Mouse (Mus musculus): Measurements from ENCODE around the gene Mark1. TPM values are rescaled to one million over a fixed set of nuclear protein-coding genes. Genes with fewer than 3 reads are reported as not detected.

Gene Mark1
- total and polyA plus RNA-seq, 2 experiments from 2014 or later = 1.2 to 10.5 TPM

DNA sequence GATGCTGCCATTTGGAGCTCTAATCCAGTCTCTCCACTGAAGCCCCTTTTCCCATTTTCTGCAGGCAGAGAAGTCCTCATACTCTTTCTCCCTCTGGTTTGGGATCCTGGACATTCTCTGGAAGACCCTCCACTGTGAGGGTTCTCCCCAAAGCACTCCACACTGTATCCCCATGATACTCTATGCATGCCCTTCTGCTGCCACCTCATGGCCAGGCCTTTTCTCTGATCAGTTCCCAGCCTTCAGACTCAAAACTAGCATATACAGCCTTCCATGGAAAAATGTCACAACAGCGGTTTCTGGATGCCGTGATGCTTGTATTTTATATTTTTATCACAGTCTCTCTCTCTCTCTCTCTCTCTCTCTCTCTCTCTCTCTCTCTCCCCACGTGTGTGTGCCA is 107.4 kb downstream of the Mark1 start:
- Histone ChIP-seq H3K9ac (replicated peaks; ENCODE audit: low read depth, low read length) (no peak overlapping the region), H3K36me3 (replicated peaks; ENCODE audit: control insufficient read depth, insufficient read depth, low read length) (no peaks in the 10 kb centered on the region), H3K4me3 (ENCODE audit: low read depth, low read length) (no peak overlapping the region), H3K27ac (ENCODE audit: low read depth) (no peak overlapping the region), H3K4me1 (ENCODE audit: control insufficient read depth, insufficient read depth) (no peaks in the 10 kb centered on the region), H3K9me3 (replicated peaks; ENCODE audit: control insufficient read depth, low read length) (no peaks in the 10 kb centered on the region), H3K27me3 (ENCODE audit: control insufficient read depth, insufficient read depth, low read length) (no peaks in the 10 kb centered on the region), H3K4me2 (ENCODE audit: low read depth, low read length) (no peak overlapping the region)
- ATAC-seq (ENCODE audit: insufficient read depth, low read depth) (no peak), DNase-seq (ENCODE audit: low spot score) (no peak)
- WGBS = 77% methylated on average over 3 of the region's 3 CpGs
- TF ChIP-seq EP300 (IDR thresholded peaks at IDR 0.05; ENCODE audit: low read depth) = no peak
- peak; percentile 38 for TF ChIP-seq CTCF (IDR thresholded peaks at IDR 0.05; ENCODE audit: low read depth)

DNA sequence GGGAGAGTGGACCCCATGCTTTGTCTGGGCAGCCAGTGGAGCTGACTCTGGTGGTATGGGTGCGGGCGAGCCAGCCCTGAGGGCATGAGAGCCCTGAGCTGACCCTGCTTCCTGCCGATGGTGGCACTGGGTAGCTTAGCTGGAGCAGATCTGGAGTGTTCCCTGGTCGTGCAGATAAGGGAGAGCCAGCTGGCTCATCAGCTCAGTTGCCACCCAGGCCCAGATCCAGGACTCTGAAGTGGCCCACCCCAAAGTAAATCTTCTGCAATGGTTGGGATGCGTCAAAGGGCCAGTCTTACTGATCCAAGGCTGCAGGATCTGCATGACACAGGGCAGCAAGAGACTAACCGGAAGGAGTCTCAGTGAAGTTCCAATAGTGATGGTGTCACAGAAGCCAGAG is 109.9 kb downstream of the Mark1 start:
- DNase-seq (ENCODE audit: low spot score) = no peak
- Histone ChIP-seq H3K4me1 (ENCODE audit: control insufficient read depth, insufficient read depth) (no peaks in the 10 kb centered on the region), H3K27ac (ENCODE audit: low read depth) (no peak overlapping the region), H3K4me2 (ENCODE audit: low read depth, low read length) (no peak overlapping the region), H3K4me3 (ENCODE audit: low read depth, low read length) (no peak overlapping the region), H3K36me3 (replicated peaks; ENCODE audit: control insufficient read depth, insufficient read depth, low read length) (no peaks in the 10 kb centered on the region), H3K9ac (replicated peaks; ENCODE audit: low read depth, low read length) (no peak overlapping the region), H3K9me3 (replicated peaks; ENCODE audit: control insufficient read depth, low read length) (no peaks in the 10 kb centered on the region), H3K27me3 (ENCODE audit: control insufficient read depth, insufficient read depth, low read length) (peaks cover 3% of the 10 kb centered on the region; the same call in 1 of the 2 replicates)
- no peak for TF ChIP-seq EP300 (IDR thresholded peaks at IDR 0.05; ENCODE audit: low read depth)
- no peak for TF ChIP-seq CTCF (IDR thresholded peaks at IDR 0.05; ENCODE audit: low read depth)
- ATAC-seq (ENCODE audit: insufficient read depth, low read depth) = no peak
- WGBS = 70% methylated on average over 6 of the region's 6 CpGs

DNA sequence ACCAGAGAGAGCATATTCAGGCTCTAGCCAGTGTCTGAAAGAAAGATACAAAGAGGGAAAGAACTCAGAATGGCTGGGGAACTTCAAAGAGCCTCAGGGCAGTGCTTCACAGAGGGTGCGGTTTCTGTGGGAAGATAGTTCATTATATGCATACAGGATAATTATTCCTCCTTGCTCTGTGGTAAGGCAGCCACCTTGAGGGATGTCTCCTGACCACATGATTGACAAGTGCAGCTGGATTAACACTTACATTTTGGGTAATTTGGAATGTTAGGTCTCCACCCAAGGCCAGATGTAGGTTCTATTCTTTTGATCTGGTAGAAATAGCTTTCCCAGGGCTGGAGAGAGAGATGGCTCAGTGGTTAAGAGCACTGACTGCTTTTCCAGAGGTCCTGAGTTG is 113.2 kb downstream of the Mark1 start:
- DNase-seq (ENCODE audit: low spot score) (no peak), ATAC-seq (ENCODE audit: insufficient read depth, low read depth) (no peak)
- no peak overlapping the region for H3K4me3 ChIP-seq (ENCODE audit: low read depth, low read length)
- H3K27me3 ChIP-seq (ENCODE audit: control insufficient read depth, insufficient read depth, low read length) = peaks cover 36% of the 10 kb centered on the region
- no peaks in the 10 kb centered on the region for H3K9me3 ChIP-seq (replicated peaks; ENCODE audit: control insufficient read depth, low read length)
- TF ChIP-seq CTCF (IDR thresholded peaks at IDR 0.05; ENCODE audit: low read depth) (no peak), EP300 (IDR thresholded peaks at IDR 0.05; ENCODE audit: low read depth) (no peak)
- WGBS = 74% methylated on average over 1 of the region's 1 CpGs
- no peaks in the 10 kb centered on the region for H3K36me3 ChIP-seq (replicated peaks; ENCODE audit: control insufficient read depth, insufficient read depth, low read length)
- no peaks in the 10 kb centered on the region for H3K4me1 ChIP-seq (ENCODE audit: control insufficient read depth, insufficient read depth)
- no peak overlapping the region for H3K27ac ChIP-seq (ENCODE audit: low read depth)
- no peak overlapping the region for H3K9ac ChIP-seq (replicated peaks; ENCODE audit: low read depth, low read length)
- H3K4me2 ChIP-seq (ENCODE audit: low read depth, low read length) = no peak overlapping the region

DNA sequence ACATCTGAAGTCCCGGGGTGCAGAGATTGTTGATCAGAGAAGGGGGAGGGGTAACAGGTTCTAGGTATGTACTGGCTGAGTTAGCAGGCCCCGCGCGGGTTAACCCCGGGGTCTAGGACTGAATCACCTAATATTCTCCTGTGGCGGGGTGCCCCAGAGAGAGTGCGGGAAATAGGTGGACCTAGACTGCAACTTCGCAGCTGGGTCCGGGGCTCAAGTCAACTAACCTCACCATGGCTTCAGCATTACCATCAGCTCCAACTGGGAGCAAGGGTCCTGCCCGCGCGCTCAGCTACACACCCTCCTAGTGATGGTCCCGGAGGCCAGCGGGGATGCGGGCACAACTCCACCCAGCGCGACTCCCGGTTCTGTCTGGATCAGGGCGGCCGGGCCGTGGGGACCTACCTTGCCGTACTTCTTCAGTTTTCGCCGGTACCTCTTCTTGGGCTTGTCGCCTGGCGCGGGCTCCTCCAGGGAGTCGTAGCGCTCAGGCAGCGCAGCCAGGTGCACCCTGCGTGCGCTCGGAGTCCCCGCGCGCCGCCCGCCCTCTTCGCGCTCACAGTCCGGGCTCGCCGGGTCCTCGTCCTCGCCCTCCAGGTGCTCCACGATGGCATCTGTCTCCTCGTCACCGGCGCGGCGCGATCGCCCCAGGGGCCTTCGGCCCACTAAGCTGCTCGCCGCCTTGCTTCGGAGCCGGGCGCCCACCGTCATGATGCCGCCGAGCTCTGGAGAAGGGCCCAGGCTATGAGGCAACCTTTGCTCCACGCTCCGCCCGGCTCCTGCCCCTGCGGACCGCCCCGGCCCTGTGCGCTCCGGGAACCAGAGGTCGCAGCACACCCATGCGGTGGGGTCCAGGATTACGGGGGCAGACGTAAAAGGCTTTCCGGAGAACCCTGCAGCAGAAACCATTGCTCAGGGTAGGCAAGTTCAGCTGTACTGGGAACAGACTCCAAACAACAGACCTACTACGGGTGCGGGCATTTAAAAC is 116.8 kb downstream of the Mark1 start, which contains the start of gene C130074G19Rik:
TSS of gene C130074G19Rik (minus strand) at position 938 of the 988 bp plus-strand sequence.
- H3K4me3 ChIP-seq (ENCODE audit: low read depth, low read length) = peak within 1 kb of the TSS; percentile 69
- no peak within 1 kb of the TSS for H3K27ac ChIP-seq (ENCODE audit: low read depth)
- peaks cover 39% of the 10 kb centered on the region for H3K27me3 ChIP-seq (ENCODE audit: control insufficient read depth, insufficient read depth, low read length)
- H3K4me1 ChIP-seq (ENCODE audit: control insufficient read depth, insufficient read depth) = no peaks in the 10 kb centered on the region
- peak; percentile 94 for ATAC-seq (ENCODE audit: insufficient read depth, low read depth)
- H3K9me3 ChIP-seq (replicated peaks; ENCODE audit: control insufficient read depth, low read length) = no peaks in the 10 kb centered on the region
- peak within 1 kb of the TSS; percentile 56 for H3K9ac ChIP-seq (replicated peaks; ENCODE audit: low read depth, low read length)
- 2% methylated on average over 71 of the region's 77 CpGs for WGBS
- peak within 1 kb of the TSS; percentile 75 for H3K4me2 ChIP-seq (ENCODE audit: low read depth, low read length)
- peak; percentile 49 for DNase-seq (ENCODE audit: low spot score)
- H3K36me3 ChIP-seq (replicated peaks; ENCODE audit: control insufficient read depth, insufficient read depth, low read length) = no peaks in the 10 kb centered on the region
- no peak for TF ChIP-seq EP300 (IDR thresholded peaks at IDR 0.05; ENCODE audit: low read depth)
- TF ChIP-seq CTCF (IDR thresholded peaks at IDR 0.05; ENCODE audit: low read depth) = peak; percentile 69

DNA sequence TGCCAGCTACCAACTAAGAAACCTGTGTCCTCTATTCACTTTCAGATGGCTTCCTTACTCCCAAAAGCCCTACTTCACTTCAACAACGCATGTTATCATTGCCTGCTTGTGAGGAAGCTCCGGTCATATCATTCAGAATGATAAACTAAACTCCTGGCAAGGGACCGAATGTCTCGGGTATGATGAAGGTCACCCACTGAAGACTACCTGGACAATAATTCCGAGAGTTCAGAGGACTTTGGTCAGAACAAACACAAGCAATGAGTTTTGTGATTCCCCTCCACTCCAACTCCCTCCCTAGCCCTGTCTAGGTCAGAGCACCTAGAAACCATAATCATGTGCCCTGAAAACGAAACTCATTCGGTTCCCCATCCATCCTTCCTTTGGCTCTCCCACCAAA is 117.5 kb downstream of the Mark1 start:
- Histone ChIP-seq H3K4me1 (ENCODE audit: control insufficient read depth, insufficient read depth) (no peaks in the 10 kb centered on the region), H3K27me3 (ENCODE audit: control insufficient read depth, insufficient read depth, low read length) (peaks cover 39% of the 10 kb centered on the region), H3K27ac (ENCODE audit: low read depth) (no peak overlapping the region), H3K4me3 (ENCODE audit: low read depth, low read length) (peak overlapping the region; percentile 69), H3K9me3 (replicated peaks; ENCODE audit: control insufficient read depth, low read length) (no peaks in the 10 kb centered on the region), H3K4me2 (ENCODE audit: low read depth, low read length) (peak overlapping the region; percentile 75), H3K9ac (replicated peaks; ENCODE audit: low read depth, low read length) (no peak overlapping the region; the same call in 1 of the 2 replicates), H3K36me3 (replicated peaks; ENCODE audit: control insufficient read depth, insufficient read depth, low read length) (no peaks in the 10 kb centered on the region)
- 49% methylated on average over 7 of the region's 7 CpGs for WGBS
- no peak for ATAC-seq (ENCODE audit: insufficient read depth, low read depth)
- no peak for DNase-seq (ENCODE audit: low spot score)
- TF ChIP-seq CTCF (IDR thresholded peaks at IDR 0.05; ENCODE audit: low read depth) = no peak
- no peak for TF ChIP-seq EP300 (IDR thresholded peaks at IDR 0.05; ENCODE audit: low read depth)
